Mouse (Mus musculus) mouse trophoblast stem cell (cell line): ENCODE data around the gene Ankrd10.

Source experiments
- in situ Hi-C, 2 experiments: fragments of 300-500 bp; cut with MseI, MboI; formaldehyde crosslinking; loops; 2 replicates in 1 of 2; 3 replicates in 1 of 2; pipeline ENCODE4 v1.15.1; 2025

The Ankrd10 gene

DNA sequence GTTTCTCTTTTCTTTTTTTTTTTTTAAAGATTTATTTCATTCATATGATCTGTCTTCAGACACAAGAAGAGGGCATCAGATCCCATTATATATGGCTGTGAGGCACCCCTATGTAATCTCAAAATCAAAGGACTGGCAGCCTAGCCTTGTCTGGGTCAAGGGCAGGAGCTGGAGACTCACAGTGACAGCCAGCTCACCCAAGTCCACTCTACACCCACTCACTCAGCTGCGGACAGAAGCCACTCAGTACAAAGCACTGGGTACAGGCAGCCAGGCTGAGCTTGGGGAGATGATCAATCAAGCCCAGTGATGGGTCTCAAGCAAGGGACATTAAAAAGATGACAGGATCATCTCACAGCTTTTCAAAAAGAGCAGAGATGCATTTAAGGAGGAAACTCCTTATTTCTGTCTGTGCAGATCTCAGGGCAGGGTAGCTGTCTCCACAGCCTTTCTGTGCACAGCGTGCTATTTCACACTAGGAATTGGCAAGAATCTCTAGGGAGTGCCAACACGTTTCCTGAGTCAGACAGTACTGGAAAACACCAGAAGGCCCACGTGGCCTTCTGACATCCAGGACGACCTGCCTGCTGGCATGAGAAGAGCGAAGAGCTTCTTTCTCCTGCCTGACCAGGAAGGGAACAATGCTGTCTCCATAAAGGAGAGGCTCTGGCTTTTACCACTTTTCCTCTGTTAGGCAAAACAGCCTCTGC is 21.3 kb downstream of the Ankrd10 start:
- in situ Hi-C loops, result no loop called here

DNA sequence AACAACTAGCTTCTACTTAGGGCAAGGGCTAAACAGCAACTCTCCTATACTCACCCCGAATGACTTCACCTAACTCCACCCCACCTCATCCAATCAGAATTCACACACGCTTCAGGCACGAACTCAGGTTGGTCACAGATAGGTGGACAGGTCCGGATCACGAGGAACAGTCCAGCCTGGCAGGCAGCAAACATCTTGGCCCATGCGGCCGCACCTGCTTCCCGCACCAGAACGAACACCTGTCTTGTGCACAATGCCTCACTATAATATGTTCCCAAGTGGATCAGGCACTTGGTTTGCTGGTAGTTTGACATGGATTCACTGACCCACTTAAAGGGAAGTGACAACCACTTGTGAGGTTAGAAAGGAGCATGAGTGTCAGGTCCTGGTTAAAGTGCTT is 26.7 kb downstream of the Ankrd10 start:
- in situ Hi-C loops, result no loop called here

- in situ Hi-C loops, result loop anchor here in 1 of 2 experiments (5.0 kb wide), 1 partner anchor 35 kb away; no protein-coding TSS in a partner anchor
These were observed 33.4 kb downstream of the Ankrd10 start for GRCm38 (mm10) chr8:11602006-11602680.

DNA sequence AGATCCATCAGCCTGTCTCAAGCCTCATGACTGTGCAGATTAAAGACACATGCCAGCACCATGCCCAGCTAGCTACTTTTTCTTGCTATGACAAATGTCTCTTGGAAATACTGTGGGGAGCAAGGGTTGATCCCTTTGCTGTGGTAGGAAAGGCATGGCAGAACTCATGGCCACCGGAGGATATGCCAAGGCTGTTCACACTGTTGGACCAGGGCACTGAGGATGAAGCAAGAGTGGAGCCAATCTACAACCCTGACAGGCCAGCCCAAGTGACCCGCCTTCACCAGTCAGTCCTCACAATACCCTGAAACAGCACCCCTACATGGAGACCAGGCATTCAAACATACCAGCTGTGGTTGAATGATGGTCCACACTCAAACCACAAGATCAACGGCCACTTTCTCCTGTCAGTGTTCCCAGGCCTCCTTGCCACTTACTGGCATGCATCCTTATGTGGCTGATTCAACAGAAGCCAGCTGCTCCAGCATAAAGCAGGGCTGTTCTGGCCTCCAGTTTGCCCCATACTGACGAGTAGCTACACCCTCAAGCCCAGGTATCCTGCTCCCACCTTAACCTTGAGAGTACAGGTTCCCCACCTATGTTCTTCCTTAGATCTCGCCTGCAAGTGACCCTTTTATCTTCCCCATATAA is 35.1 kb downstream of the Ankrd10 start:
- in situ Hi-C loops, result loop anchor here in 1 of 2 experiments (5.0 kb wide), 1 partner anchor 33 kb away; no protein-coding TSS in a partner anchor

DNA sequence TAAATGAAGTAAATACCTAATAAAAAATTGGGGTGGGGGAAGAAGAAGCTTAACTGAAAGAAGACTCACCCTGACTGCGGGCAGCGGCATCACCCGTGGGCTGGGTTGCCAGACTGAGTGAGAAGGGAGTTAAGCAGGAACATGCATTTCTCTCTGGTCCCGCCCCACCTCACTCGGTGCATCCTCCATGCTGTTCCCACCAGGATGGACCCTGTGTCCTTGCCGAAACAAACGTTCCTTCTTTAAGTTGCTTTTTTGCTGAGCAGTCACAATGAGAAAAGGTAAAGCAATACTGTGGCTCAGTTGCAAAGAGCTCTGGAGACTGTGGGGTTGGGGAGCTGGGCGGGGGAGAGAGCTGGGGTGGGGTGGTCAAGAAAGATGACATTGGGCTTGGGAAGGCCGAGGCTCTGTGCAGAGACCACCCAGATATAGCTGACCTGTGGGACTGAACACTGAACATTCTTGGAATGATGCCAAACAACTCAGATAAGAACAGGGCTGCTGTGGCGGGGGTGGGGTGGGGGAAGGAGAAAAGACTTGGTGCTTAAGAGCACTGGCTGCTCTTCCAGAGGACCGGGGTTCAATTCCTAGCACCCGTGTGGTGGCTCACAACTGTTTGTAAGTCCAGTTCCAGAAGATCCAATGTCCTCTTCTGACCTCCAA is 42.2 kb downstream of the Ankrd10 start:
- in situ Hi-C loops, result no loop called here

DNA sequence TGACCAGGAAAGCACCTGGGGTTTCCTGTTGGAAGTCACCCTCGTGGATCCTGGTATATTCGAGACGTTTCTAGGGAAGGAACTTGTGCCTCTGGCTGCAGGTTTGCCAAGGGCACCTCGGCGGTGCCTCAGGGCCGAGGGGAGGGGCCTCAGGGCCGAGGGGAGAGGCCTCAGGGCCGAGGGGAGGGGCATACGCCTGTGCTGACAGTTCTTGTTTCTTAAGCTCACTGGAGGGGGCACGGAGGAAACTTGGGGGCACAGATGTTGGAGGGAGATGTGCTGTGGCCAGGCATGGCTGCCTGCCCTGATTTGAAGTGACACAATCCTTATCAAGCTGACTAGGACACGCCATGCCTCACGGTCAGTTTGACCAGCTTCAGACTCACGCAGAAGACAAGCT is 43.3 kb downstream of the Ankrd10 start:
- in situ Hi-C loops, result no loop called here

- in situ Hi-C loops, result no loop called here
These were observed 43.7 kb downstream of the Ankrd10 start for GRCm38 (mm10) chr8:11591837-11592236.

DNA sequence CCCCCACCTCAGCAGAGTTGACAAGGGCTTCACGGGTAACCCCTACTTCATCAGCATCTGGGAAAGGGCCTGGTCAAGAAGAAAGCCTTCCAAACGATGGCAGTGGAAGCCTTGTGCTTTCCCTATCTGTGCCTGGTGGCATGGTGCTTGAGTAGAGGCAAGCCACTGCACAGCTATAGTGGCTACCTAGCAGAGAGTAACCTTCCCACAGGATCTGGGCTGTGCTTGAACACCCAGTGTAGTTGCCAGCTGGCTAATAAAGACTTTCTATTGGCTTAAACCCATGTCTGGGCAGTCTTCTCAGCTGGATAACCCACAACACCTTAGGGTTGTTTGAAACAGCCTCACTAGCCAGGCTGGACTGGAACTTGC is 49.2 kb downstream of the Ankrd10 start:
- in situ Hi-C loops, result no loop called here

DNA sequence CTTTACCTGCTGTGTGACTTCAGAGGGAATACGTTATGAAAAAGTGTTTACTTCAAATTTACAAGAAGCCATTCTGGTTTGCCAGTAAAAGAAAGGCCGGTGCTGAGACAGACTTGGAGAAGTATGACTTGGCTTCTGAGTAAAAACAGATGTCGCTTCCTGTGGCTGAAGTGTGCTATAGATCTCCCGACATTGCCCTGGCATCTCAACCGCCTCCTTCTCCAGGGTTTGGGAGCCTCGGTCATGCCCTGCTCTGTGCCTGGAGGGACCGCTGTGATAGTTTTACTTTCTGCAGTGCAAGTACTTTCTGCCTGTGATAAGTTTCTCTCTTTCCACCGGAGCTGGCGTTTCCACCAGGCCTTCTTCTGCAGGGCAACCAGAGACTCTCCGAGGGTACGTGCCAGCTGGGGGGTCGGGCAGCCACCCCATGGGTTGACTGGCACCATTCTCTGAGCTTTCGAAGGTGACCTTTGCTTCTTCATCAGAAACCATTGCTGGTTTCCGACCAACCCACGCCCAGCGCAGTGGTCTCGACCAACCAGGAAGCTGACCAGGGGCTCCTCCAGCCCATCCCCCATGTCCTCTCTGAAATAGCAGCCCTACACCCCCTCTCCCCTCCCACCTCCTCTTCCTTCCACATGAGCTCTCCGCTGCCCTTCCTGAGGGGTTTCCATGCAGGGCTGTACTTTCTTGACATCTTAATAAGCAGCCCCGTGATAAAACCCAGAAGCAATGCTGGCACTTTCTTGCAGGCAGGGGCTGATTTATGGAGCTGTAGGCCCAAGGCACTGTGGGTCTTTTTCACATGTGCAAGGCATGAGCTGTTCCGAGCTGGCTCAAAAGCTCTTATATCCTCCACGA is 49.8 kb downstream of the Ankrd10 start:
- in situ Hi-C loops, result no loop called here

- in situ Hi-C loops, result no loop called here
These were observed 59.8 kb downstream of the Ankrd10 start for GRCm38 (mm10) chr8:11575604-11576384.

DNA sequence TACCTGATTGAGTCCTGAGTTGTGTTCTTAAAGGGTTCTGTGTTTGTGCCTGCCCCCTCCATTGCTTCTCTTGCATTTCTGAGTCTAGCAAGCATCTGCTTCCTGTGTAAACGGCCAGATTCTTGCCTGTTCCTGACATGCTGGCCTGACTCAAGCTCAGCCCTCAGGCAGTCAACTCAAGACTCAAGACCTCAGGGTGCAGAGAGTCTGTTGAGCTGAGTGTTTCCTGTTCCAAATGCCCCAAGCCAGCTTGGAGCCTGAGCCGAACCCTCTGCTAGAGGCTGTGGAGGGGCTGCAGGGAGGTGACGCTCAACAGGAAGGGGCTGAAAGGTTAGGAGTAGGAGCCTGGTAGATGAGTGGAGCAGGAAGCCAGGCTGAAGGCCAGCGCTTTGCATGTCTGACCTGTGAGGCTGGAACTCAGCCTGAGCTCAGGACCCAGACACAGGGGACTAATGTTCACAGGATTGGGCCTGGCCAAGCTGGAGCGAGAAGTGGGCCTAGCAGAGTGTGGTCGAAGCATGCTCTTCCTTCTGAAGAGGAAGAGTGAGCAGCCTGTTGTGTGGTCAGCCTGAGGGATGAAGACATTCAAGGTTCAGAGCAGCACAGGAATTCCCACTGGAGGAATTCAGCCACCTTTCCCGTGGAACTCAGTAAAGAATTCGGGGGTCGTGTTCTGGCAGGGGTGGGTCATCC is 60.5 kb downstream of the Ankrd10 start:
- in situ Hi-C loops, result no loop called here

- in situ Hi-C loops, result no loop called here
These were observed 63.1 kb downstream of the Ankrd10 start for GRCm38 (mm10) chr8:11572428-11572827.

DNA sequence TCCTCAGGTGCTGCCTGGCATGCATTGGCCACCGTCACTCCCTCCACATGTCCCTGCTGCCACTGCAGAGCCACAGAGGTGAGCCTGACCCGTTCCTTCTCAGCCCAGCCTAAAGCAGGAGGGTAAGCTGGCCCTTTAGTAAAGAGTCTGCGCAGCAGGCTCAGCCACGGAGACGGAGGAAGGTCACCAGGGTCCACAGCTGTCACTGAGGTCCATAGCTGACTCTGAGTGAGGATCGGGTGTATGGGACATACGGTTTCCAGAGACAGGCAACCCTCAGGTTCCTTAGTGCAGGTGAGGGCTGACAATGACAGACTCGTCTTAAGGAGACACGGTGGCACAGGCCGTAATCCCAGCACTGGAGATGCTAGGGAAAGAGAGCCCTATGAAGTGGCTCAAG is 63.6 kb downstream of the Ankrd10 start:
- in situ Hi-C loops, result no loop called here

GRCm38 (mm10) chr8:11570742-11571141 is 64.8 kb downstream of the Ankrd10 start:
- in situ Hi-C loops, result no loop called here

DNA sequence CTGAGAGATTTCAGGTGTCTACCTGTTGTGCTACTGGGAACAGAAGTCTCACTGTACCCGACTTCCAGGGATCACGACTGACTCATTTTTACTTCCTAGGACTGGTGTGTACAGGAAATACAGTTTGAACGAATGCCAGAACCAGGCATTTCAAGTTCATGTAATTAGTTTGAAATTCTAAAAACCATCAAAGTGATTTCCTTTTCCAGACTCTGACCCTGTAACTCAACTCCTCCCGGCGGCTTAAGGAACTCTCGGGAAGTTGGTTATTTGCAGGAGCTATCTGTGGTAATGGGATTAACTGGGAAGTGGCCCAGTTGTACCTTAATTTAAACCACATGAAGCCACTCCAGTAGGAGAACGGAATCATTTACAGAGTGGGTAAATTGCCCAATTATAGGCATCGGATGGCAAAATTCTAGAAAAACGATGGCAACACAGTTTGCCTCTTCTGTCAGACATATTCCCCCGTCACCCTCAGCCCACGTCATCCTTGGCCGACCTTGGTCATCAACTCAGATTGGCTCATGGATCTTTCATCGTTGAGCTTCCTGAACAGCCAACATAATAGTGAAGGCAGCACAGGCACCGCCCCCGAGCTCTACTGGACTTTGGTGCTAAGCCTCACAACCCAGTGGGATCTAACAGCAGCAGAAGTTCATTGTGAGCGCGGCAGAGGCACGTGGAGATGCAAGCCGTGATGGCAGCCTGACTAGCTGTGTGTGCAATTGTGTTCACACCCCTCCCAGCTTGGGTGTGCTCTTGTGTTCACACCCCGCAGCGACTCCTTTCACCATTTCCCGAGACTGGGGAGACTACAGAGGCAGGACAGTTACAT is 66.1 kb downstream of the Ankrd10 start:
- in situ Hi-C loops, result loop anchor here in 1 of 2 experiments (5.0 kb wide), 1 partner anchor 33 kb away; no protein-coding TSS in a partner anchor

GRCm38 (mm10) chr8:11568193-11568592 is 67.4 kb downstream of the Ankrd10 start:
- in situ Hi-C loops, result loop anchor here in 1 of 2 experiments (5.0 kb wide), 1 partner anchor 34 kb away; no protein-coding TSS in a partner anchor

DNA sequence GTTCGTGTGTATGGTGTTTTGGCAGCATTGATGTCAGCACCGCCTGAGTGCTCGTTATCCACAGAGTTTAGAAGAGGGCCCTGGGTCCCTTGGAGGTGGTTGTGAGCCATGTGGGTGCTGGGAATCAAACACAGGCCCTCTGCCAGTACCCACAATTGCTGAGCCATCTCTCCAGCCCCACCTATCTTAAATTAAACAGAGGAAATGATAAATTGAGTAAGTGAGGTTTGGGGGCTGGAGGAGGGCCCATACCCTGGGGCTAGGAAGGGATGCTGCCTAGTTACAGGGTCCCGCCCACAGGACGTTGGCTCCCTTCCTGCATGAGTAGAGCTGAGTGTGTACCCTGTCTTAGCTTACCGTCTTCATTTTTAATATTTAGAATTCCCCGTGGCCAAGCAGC is 70.8 kb downstream of the Ankrd10 start:
- in situ Hi-C loops, result loop anchor here in 1 of 2 experiments (5.0 kb wide), 1 partner anchor 38 kb away; no protein-coding TSS in a partner anchor

GRCm38 (mm10) chr8:11564236-11564635 is 71.3 kb downstream of the Ankrd10 start:
- in situ Hi-C loops, result no loop called here
